Mouse (Mus musculus): ENCODE measurements around the gene Carmil1.
A peak's percentile ranks its signal among the peaks of the same experiment; 100 is the strongest.

The Carmil1 gene

DNA sequence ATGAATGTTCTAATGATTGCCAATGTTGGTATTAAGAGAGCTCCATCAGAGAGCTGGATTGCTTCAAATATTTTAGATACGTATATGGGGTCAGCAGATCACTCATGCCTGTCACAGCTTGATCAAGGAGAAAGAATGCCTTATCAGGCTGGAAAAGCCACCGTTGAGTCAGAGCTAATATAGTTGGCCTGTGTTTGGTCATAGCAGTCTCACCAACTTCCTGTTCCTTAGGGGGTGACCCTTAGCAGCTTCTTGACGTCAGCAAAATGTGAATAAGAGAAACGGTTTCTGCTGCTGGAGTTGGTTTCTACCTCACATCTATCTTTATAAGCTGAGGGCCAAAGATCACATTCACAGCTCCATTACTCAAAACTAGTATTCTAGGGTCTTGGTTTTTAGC lies 176.6 kb downstream of the Carmil1 start:
- peak; percentile 92 for DNase-seq (ENCODE audit: low read depth)

DNA sequence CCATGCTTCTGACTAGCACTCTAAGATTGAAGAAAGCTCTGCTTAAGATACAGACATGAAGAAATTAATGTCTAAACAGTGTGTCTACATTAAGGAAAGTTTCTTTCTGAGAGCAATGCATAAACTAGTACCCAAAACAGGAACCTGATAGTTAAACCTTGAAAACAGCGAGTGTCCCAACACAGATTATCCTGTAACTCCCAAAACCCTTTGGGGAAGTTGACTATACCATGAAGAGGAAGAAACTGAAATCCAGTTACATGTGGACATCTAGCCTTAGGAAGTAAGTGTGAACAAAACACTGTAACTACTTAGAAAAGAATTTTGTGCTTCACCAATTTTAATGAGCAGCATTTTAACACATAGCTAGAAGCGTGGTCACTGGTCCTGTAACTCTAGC lies 177.4 kb downstream of the Carmil1 start:
- peak; percentile 21 for DNase-seq (ENCODE audit: low read depth)

DNA sequence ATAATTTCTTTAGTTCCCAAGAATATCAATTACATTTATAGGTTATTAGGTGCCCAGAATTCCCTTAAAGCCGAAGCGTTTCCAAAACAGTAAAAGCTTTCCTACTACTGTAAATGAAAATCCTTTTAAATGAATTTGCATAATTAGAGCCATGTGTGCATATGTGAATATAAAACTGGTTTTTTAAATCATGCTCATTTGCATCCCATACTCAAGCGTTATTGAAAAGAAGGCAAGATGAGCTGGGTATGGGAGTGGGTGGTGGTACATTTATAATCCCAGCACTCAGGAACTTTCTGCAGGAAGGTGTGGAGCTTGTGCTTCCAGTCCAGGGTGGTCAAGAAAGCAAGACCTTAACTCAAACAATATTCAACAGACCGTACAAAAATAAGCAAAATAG lies 178.3 kb downstream of the Carmil1 start:
- no peak for DNase-seq (ENCODE audit: low read depth)

DNA sequence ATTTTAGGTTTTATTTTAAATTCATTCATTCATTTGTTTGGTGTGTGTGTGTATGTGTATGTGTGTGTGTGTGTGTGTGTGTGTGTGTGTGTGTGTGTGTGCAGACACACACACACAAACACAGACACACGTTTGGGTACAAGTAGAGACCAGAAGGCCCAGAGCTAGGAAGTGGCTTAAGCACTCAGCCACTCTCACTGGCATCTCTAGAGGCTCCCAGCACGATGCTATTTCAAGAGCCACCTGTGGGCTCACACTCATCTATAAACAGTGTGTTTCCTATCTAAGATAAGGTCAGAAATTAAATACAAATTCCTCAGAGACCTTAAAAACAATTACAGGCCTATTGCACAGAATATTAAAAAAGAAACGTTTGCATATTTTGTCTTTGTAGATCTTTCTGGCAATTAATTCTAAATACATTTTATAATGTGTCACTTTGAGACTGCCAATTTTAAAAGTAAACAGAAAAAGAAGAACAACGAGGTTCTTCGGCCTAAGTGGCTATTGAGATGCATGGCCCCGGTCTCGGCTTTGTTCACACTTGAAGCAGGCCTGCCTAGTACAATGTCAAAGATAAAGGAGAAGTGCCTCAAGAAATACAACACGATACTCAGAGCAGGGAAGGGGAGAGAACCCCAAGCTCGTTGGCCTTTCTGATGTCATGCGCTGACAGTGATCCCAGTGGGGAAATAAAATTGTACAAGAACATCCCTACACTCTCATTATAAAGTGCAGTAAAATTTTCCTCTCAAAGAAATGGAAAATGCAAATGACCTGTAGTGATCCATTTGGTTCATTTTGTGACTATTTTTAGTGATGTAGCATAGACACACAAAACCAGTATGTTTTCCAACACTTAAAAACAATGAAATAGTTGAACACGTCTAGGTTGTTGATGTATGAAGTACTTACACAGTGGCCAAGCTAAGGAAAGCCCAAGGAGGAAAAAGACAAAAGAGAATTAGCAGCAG lies 179.2 kb downstream of the Carmil1 start:
- DNase-seq (ENCODE audit: low read depth) = no peak

DNA sequence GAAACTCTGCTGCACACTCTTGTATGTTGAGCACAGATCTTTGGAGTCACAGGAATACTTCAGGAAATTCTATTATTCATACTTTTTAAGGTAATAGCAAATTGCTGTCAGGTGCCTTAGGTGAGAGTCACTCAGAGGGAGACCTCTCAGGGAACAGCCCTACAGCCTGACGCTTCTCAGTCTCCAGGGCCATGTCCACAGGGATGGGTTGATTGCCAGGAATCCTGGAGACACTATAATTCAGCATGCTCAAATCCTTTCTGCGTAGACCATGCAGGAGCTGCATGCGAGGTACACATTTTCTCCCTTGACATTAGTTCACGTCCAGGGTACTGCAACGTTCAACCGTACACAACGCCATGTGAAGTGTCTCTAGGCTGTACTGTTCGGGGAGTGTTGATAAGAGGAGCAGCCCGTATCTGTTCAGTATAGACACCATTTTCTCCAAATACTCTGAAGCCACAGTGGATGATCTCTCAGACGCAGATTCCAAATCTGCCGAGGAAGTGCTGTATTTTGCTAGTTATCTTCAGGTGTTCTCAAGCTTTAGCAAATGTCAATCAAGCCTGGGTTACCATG lies 180.0 kb downstream of the Carmil1 start:
- DNase-seq (ENCODE audit: low read depth) = no peak

DNA sequence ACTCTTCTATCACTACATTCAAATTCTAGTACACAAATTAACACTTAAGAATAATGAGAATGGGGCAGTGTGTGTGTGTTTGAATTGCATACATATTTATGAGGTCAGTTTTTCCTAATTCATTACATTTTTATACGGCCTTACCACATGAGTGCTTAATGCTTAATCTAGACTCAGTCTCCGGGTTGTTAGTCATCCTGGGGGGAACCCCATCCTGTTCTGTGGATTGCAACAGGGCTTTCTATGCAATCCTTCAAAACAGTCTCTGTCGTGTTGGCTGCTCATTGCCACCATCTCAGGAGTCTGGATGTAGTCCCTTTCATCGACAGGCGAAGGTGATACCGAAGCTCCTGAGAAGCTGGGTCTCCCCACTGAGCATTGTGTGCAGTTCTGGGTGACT lies 184.0 kb downstream of the Carmil1 start:
- DNase-seq (ENCODE audit: low read depth) = peak; percentile 81

DNA sequence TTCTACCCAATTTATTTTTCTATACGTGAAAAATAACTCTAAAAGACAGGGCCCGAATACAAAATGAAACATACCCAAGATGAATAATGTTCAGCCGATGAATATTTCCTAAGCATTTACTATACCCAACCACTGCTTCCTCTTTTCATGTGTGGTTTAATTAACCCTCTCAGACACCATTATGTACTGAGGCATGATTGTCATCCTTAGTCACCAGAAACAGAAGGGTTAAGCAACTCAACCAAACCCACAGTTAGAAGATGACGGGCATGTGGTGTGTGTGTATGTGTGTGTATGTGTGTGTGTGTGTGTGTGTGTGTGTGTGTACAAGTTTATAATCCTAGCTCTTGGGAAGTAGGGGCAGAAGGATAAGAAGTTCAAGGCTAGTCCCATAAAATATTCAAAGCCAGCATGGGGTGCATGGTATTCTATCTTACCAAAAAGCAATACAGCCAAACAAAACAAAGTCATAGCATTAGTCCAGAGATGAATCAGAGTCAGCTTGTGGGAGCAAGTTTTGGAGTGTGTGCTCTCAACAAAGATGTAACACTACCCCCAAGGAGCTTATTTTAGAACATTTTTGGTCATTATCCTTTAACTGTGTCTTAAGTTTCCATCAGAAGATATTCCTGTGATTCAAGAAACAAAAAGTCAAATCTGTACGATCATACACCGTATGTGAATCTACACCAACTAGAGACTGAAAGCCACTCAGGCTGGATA lies 185.6 kb downstream of the Carmil1 start:
- peak; percentile 97 for DNase-seq (ENCODE audit: low read depth)

DNA sequence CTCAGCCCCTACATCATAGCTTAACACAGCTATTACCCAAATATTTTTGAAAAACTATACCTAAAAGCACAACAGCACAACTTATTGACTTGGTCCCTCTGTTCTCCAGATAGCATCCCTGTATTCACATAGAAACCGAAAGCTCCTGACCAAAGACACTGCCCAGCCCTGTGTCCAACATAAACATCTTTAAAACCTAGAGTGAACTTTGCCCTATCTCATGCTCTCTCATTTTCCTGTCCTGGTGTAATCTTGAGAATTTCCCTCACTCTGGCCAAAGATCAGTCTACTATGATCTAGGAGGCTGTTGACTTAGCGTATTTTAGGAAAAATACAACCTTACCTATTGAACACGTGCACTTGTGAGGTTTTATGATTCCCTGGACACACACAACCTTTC lies 187.5 kb downstream of the Carmil1 start:
- DNase-seq (ENCODE audit: low read depth) = no peak

DNA sequence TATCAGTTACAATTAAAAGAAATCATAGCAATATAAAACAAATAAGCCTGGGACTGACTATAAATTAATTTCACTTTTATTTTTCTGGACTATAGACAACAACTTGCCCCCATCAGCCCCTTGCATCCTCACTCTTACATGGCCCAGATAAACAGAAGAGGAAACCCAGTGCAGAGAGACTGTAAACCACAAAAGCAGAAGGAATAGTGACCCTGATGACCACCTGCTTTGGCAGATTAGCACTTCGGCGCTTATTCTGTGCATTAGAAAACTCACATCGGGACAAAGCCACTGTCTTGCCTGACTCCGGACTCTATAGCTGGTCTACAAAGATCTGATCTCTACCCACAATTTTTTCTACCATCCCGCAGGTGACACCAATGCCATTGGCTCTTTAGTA lies 188.5 kb downstream of the Carmil1 start:
- DNase-seq (ENCODE audit: low read depth) = peak; percentile 86

DNA sequence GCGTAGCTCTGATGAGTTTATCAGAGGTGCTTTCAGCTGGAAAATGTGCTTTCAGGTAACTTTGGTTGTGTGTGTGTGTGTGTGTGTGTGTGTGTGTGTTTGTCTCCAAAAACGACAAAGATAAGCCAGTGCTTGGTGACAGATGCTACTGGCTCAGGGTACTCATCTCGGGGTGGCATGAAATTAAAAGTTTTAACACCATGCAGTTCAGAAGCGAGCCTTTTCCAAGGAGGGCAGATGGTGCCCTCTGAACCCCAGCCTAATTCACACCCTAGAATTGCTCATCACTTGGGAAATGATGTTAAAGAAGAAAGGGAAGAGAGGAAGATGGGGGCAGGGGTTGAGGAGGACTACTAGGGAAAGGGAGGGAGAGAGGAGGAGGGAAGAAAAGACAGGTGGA lies 198.4 kb downstream of the Carmil1 start:
- no peak for DNase-seq (ENCODE audit: low read depth)

DNA sequence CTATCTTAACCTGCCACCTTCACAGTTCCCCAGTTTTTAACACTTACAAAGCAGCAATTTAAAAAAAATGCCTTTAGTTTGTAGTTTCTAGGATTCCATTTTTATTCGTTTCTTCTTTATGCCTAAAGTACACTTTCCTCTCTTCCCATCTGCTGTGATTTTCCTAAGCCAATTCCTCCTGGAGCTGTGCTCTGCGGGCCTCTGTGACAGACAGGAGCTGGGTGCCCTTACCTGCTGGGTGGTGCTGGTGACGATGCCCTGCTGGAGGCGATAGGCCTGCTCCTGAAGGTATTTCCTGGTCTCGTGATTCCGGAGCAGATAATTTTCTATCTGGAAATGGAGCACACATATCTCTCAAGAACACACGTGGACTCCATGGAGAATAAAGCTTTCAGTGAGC lies 198.9 kb downstream of the Carmil1 start:
- DNase-seq (ENCODE audit: low read depth) = no peak

DNA sequence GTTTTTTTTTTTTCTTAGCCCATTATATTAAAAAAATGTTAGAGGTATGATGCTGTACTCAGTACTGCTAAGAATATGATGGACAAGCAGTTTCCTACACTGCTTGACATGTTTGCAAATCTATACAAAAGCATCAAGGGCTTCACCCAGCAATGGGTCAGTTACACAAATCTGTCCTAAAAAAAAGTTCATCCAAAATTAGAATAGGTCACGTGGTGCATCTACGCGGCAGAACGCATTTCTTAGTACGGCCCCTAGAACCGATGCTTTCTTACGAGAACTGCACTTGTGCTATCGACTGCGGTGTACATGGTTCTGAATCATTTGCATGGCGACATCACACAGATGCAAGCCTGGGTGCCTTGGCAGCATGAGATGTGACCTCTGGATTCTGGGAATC lies 208.0 kb downstream of the Carmil1 start:
- DNase-seq (ENCODE audit: low read depth) = no peak

DNA sequence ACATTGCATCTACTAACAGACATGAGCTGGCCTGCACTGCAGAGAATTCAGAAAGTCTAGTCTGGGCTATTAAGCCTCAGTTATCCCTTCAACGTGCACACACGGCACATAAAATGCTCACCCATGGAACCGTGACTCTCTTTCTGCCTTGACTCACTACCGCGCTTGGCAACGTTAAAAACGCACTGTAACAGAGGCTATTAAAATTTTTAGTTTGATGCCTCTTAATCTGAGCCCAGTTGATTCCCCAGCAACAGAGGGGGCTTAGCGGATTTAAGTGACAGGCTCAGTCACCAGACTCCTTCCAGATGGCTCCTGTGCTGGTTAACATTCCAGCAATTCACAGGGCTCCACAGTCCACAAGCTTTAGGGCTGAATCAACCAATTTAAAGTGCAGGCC lies 213.0 kb downstream of the Carmil1 start:
- no peak for DNase-seq (ENCODE audit: low read depth)

DNA sequence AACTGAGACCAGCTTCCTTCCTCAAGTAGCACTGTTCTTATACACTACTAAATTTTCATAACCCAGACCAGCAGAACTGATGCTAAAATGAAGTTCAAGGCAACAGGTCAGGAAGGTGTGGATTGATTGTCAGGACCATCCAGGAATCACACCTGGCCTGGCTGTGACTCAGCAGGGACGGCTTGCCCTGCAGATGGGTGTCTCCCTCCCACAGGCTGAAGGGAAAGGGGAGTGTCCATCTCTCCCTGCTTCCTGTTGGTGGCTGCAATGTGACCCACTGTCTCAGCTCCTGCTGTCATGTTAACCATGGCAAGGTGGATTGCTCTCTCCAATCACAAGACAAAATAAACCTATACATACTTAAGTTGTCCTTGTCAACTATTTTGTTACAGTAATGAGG lies 215.1 kb downstream of the Carmil1 start:
- peak; percentile 37 for DNase-seq (ENCODE audit: low read depth)

DNA sequence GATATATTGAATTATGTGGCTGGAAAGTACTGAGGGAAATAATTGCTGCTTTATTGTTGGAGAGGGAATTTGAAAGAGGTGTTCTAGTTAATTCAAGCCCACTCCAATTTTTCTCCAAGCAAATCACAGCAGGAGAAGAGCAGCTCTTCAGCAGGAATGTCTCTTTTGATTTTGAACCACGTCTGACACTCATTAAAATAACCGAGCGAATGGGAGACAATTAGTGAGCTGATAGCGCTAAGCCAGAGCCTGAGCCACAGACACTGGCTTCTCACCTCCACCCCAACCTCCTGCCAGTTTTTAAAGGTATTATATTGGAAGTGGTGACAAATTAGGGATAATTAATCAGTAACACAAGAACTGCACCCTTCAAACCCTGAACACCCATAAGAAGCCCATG lies 217.8 kb downstream of the Carmil1 start:
- no peak for DNase-seq (ENCODE audit: low read depth)

DNA sequence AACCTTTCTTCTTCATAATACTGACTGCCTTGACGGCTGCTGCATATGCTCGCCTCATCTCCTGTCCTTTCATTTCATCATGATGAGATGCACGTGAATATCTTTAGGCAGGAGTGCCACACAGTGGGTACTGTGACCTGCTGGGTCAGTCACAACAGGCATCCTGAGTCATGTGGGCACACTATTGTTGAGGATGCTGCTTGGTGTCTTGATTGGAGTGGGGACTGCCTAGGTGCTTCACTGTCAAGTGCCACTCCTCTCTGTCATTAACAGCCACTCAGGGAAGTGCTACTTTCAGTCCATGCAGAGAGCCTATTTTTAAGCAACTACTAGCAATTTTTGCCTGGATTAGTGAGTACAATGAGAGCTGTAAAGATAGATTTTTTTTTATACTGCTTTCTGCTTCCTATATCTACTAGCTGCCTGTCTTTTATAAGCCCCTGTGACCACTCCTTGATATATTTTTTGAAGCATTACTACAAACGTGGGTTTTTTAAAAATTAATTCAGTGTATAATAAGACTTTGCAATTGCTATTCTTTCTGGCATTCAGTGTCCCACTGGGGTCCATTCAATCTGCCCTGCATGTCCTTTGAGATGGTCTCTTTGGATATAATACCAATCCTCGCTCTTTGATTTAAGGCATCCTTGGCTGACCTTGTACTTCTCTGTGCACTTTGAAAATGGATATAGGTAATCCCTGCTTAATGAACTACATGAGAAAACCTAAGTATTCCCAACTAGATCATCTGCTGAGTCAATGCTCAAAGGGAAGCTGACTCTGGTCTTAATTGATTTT lies 225.3 kb downstream of the Carmil1 start:
- no peak for DNase-seq (ENCODE audit: low read depth)

DNA sequence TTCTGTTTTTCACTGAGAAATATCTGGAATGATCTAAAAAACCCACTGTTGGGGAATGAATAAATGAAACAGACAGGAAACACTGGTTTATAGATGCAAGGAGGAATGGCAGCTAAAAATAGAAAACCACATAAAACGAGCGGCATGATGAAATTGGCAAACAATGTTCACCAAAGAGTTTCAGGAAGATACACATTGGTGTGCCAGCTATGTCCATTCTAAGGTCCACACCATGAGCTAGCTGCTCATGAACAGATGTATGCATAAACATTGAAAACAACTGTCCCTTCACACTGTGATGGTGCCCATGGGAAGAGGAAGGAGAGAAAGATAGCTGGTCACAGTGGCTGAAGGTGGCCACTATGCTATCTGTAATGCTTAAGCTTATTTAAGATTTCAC lies 229.1 kb downstream of the Carmil1 start:
- DNase-seq (ENCODE audit: low read depth) = peak; percentile 49

DNA sequence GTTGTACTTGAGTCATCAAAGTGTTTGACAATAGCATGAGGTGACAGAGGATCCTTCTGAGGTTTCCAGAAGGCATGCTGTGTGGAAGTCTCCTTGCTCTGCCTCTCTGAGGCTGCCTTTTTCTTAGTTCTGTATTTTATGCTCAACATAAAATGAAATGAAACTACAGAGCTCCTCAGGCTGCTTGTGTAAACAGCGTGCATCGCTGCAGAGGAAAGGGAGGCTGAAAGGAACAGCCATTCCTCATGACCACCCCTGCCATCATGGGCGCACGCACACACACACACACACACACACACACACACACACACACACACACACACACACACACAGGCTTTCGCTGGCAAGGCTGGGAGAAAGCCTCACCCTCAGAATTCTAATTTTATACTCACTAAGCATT lies 230.3 kb downstream of the Carmil1 start:
- no peak for DNase-seq (ENCODE audit: low read depth)

DNA sequence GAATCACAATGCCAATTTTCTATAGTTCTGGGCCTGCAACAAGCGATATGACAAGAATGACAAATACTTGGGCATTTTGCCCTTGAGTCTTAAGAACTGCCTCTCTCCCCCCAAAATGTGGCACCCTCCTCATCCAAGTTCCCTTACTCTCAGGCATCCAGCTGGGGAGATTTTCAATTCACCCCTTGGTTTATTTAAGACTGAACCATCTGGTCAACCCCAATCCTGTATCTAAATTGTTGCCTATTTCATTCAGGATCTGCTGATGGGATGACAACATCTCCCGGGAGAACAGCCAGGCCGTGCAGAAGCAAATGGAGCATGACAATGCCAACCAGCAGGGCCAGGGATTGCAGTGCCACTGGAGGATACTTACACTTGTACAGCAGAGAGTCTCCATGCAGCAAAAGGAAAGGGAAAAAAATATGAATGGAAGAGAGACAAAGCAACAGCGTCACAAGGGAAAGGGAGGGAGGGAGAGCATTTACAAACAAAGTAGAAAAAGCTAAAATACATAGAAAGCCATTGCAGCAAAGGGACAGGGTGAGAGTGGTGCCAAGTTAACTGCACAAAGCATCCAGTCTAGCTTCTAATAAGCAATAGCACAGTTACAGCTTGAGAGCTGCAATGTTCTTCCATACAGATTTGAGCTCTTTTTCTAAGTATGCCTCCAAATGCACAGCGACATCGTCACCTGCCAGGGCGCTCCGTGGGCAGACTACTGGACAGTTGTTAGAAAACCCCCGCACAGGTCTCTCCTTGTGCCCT lies 231.1 kb downstream of the Carmil1 start:
- no peak for DNase-seq (ENCODE audit: low read depth)

DNA sequence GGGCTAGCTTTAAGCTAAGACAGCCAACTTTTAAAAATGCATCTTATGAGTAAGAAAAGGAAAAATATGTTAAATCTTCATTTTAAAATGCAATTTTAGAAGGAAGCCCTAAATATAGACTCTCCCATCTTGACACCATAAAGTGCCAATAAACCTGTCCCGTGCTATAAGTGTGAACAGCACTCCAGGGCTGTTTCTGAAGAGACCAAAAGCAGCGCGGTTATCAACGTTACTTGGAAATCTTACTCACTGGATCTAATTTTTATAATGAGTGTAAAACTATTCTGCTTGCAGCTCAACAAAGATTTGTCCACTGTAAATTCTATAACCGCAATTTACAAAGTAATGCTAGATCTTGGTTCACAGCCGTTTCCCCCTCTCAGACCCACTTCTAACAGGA lies 232.0 kb downstream of the Carmil1 start:
- no peak for DNase-seq (ENCODE audit: low read depth)

DNA sequence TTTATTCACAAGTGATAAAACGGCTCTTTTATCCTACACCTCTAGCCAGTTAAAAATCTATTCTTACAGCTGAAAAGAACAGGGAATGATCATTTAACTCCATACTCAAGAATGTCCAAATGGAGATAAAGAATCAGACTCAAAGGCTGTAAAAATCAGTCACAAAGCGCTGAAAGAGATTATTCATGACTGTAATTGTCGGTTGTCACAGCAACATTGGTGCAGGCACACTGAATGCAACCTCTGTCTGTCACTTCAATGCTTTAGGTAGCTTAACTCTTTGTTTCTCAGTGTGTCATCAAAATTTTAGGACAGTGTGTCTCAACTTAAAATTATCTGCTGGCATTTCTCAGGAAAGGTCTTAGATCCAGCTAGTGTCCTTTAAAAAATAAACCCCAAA lies 235.3 kb downstream of the Carmil1 start:
- DNase-seq (ENCODE audit: low read depth) = no peak

All from 416B (cell line).